Mouse (Mus musculus): ENCODE measurements at regions not wholly inside any gene's neighbourhood (a gene's known extent, or its start where the extent isn't known, plus 50 kb on each side); places are given as distances from the start of the nearest gene placed in this dataset.

GRCm38 (mm10) chr12:98144464-98144863 is 114.8 kb downstream of the Galc start:
- DNase-seq (ENCODE audit: low read depth, low spot score) = no peak

- no peak for DNase-seq (ENCODE audit: low read depth, low spot score)
Measured at GRCm38 (mm10) chr12:98143170-98143569, 116.1 kb downstream of the Galc start.

GRCm38 (mm10) chr12:98139906-98140305 is 119.4 kb downstream of the Galc start:
- DNase-seq (ENCODE audit: low read depth, low spot score) = peak; percentile 86

- no peak for DNase-seq (ENCODE audit: low read depth, low spot score)
Measured at GRCm38 (mm10) chr12:98131276-98131675, 128.0 kb downstream of the Galc start.

- no peak for DNase-seq (ENCODE audit: low read depth, low spot score)
Measured at GRCm38 (mm10) chr12:98123541-98123940, 135.7 kb downstream of the Galc start.

- DNase-seq (ENCODE audit: low read depth, low spot score) = no peak
Measured at GRCm38 (mm10) chr12:98108039-98108438, 151.2 kb downstream of the Galc start.

- no peak for DNase-seq (ENCODE audit: low read depth, low spot score)
Measured at GRCm38 (mm10) chr12:98106789-98107684, 152.2 kb downstream of the Galc start.

- DNase-seq (ENCODE audit: low read depth, low spot score) = no peak
Measured at GRCm38 (mm10) chr12:98106151-98106788, 153.0 kb downstream of the Galc start.

- no peak for DNase-seq (ENCODE audit: low read depth, low spot score)
Measured at GRCm38 (mm10) chr12:98105749-98106148, 153.5 kb downstream of the Galc start.

GRCm38 (mm10) chr12:98090171-98090570 is 169.1 kb downstream of the Galc start:
- no peak for DNase-seq (ENCODE audit: low read depth, low spot score)

- DNase-seq (ENCODE audit: low read depth, low spot score) = no peak
Measured at GRCm38 (mm10) chr12:98078351-98078750, 180.9 kb downstream of the Galc start.

- no peak for DNase-seq (ENCODE audit: low read depth, low spot score)
Measured at GRCm38 (mm10) chr12:98075580-98075979, 183.7 kb downstream of the Galc start.

GRCm38 (mm10) chr12:98069110-98069509 is 190.1 kb downstream of the Galc start:
- peak; percentile 18 for DNase-seq (ENCODE audit: low read depth, low spot score)

- no peak for DNase-seq (ENCODE audit: low read depth, low spot score)
Measured at GRCm38 (mm10) chr12:98059419-98060180, 199.7 kb downstream of the Galc start.

- DNase-seq (ENCODE audit: low read depth, low spot score) = no peak
Measured at GRCm38 (mm10) chr12:98058977-98059376, 200.3 kb downstream of the Galc start.

GRCm38 (mm10) chr12:98050934-98051333 is 208.3 kb downstream of the Galc start:
- no peak for DNase-seq (ENCODE audit: low read depth, low spot score)

- peak; percentile 10 for DNase-seq (ENCODE audit: low read depth, low spot score)
Measured at GRCm38 (mm10) chr12:98050500-98050899, 208.8 kb downstream of the Galc start.

GRCm38 (mm10) chr12:98050057-98050456 is 209.2 kb downstream of the Galc start:
- DNase-seq (ENCODE audit: low read depth, low spot score) = no peak

- no peak for DNase-seq (ENCODE audit: low read depth, low spot score)
Measured at GRCm38 (mm10) chr12:98047765-98048164, 211.5 kb downstream of the Galc start.

GRCm38 (mm10) chr12:98046459-98047440 is 212.5 kb downstream of the Galc start:
- DNase-seq (ENCODE audit: low read depth, low spot score) = no peak

All from ZHBTc4 (cell line).